Mouse (Mus musculus) liver, adult 2 months (tissue): Measurements from ENCODE around the gene 0610010F05Rik. TPM values are rescaled to one million over a fixed set of nuclear protein-coding genes. Genes with fewer than 3 reads are reported as not detected.

Experiments
- DNase-seq: peaks from one replicate; pipeline ENCODE4 v3.0.0-alpha.2; 2011; ENCODE audit warnings: low read depth, low spot score; ENCODE audit errors: extremely low read depth
- H3K27ac ChIP-seq: fragments of 200-500 bp; replicated peaks from 2 replicates; pipeline ENCODE4 v1.5.1; 2012; ENCODE audit warnings: low read depth, mild to moderate bottlenecking, control low read depth, inconsistent platforms, low read length; ENCODE audit not compliant: insufficient read depth
- H3K27me3 ChIP-seq: fragments of 200-500 bp; 2 replicates; pipeline ENCODE4 v1.6.1; 2012; ENCODE audit warnings: mild to moderate bottlenecking, moderate library complexity, low read length, inconsistent platforms; ENCODE audit not compliant: control insufficient read depth, insufficient read depth
- H3K36me3 ChIP-seq: fragments of 200-500 bp; 2 replicates; pipeline ENCODE4 v1.6.1; 2012; ENCODE audit warnings: low read length, inconsistent platforms; ENCODE audit not compliant: control insufficient read depth, insufficient read depth
- H3K4me1 ChIP-seq: fragments of 200-500 bp; 2 replicates; pipeline ENCODE4 v1.6.1; 2011; ENCODE audit warnings: low read length; ENCODE audit not compliant: control insufficient read depth, insufficient read depth
- H3K4me3 ChIP-seq: fragments of 200-500 bp; 2 replicates; pipeline ENCODE4 v1.5.1; 2011; ENCODE audit warnings: low read depth, mild to moderate bottlenecking, control low read depth, low read length, moderate library complexity; ENCODE audit not compliant: insufficient read depth
- H3K79me2 ChIP-seq: fragments of 200-500 bp; 2 replicates; pipeline ENCODE4 v1.6.1; 2012; ENCODE audit warnings: inconsistent platforms, mild to moderate bottlenecking, low read length, moderate library complexity; ENCODE audit not compliant: control insufficient read depth, insufficient read depth
- H3K9ac ChIP-seq: fragments of 200-500 bp; 2 replicates; pipeline ENCODE4 v1.6.1; 2012; ENCODE audit warnings: low read depth, mild to moderate bottlenecking, control low read depth, inconsistent platforms, low read length
- CTCF ChIP-seq: fragments of 200-500 bp; IDR thresholded peaks from 2 replicates; pipeline ENCODE4 v1.5.1; 2011; ENCODE audit warnings: low read depth, low read length, control low read depth
- POLR2A ChIP-seq: fragments of 200-500 bp; IDR thresholded peaks from 2 replicates; pipeline ENCODE4 v1.6.1; 2011; ENCODE audit warnings: low read length, control low read depth; ENCODE audit not compliant: insufficient read depth; ENCODE audit errors: extremely low read depth
- WGBS: fragments of 180-500 bp; shearing (Covaris S2); methylation state at CpG from one replicate; pipeline ENCODE4 v1.1.7; 2018; 5-methylcytosine and 5-hydroxymethylcytosine counted together
- polyA plus RNA-seq: library from polyadenylated mRNA; depleted of rRNA; stranded (reverse); fragments of >200 nt; gene quantifications from 2 replicates; pipeline ENCODE4 v1.2.3, GENCODE M21; 2012; rRNA removed
- total RNA-seq: library from RNA; depleted of rRNA; stranded (reverse); fragments of >200 nt; gene quantifications from 2 replicates; pipeline ENCODE4 v1.2.3, GENCODE M21; 2014; rRNA removed

Gene 0610010F05Rik
- 12.5 and 13.6 TPM in 2 replicates for total RNA-seq
- 1.3 and 1.7 TPM in 2 replicates for polyA plus RNA-seq

- peak within 1 kb of the TSS; percentile 79 for H3K4me3 ChIP-seq
- no peaks in the 10 kb centered on the region for H3K79me2 ChIP-seq
- no peaks in the 10 kb centered on the region for H3K27me3 ChIP-seq
- peak within 1 kb of the TSS; percentile 89 for H3K9ac ChIP-seq
- H3K27ac ChIP-seq, result peak within 1 kb of the TSS; percentile 85
- H3K36me3 ChIP-seq, result peaks cover 3% of the 10 kb centered on the region
- no peaks in the 10 kb centered on the region for H3K4me1 ChIP-seq
- DNase-seq, result peak; percentile 83
- TF ChIP-seq CTCF (no peak), POLR2A (peak; percentile 78; the same call in 1 of the 2 replicates)
- under 1% methylated on average over 103 of the region's 103 CpGs for WGBS
Measured at GRCm38 (mm10) chr11:23632945-23633878, at the start of gene 0610010F05Rik. Gene 0610010F05Rik (minus strand): TSS chr11:23633639.

GRCm38 (mm10) chr11:23682561-23682960, 49.1 kb upstream of the 0610010F05Rik start:
- Histone ChIP-seq H3K27me3 (no peaks in the 10 kb centered on the region), H3K27ac (no peak overlapping the region), H3K9ac (no peak overlapping the region), H3K4me1 (no peaks in the 10 kb centered on the region), H3K36me3 (peaks cover 22% of the 10 kb centered on the region), H3K4me3 (no peak overlapping the region), H3K79me2 (no peaks in the 10 kb centered on the region; the same call in 1 of the 2 replicates)
- TF ChIP-seq CTCF (no peak), POLR2A (no peak)
- no peak for DNase-seq
- 92% methylated on average over 5 of the region's 5 CpGs for WGBS

GRCm38 (mm10) chr11:23680435-23680950, 47.1 kb upstream of the 0610010F05Rik start:
- no peaks in the 10 kb centered on the region; the same call in 1 of the 2 replicates for H3K79me2 ChIP-seq
- no peaks in the 10 kb centered on the region for H3K27me3 ChIP-seq
- H3K36me3 ChIP-seq, result peaks cover 25% of the 10 kb centered on the region
- H3K4me1 ChIP-seq, result no peaks in the 10 kb centered on the region
- no peak for DNase-seq
- WGBS, result 91% methylated on average over 6 of the region's 6 CpGs
- H3K9ac ChIP-seq, result no peak overlapping the region
- no peak overlapping the region for H3K4me3 ChIP-seq
- no peak overlapping the region for H3K27ac ChIP-seq
- no peak for TF ChIP-seq CTCF
- TF ChIP-seq POLR2A, result no peak

GRCm38 (mm10) chr11:23679044-23679642, 45.7 kb upstream of the 0610010F05Rik start:
- H3K4me1 ChIP-seq, result no peaks in the 10 kb centered on the region
- no peaks in the 10 kb centered on the region; the same call in 1 of the 2 replicates for H3K79me2 ChIP-seq
- H3K36me3 ChIP-seq, result peaks cover 33% of the 10 kb centered on the region
- no peak overlapping the region for H3K9ac ChIP-seq
- TF ChIP-seq CTCF, result peak; percentile 40; the same call in 1 of the 2 replicates
- TF ChIP-seq POLR2A, result no peak
- no peak overlapping the region for H3K4me3 ChIP-seq
- H3K27me3 ChIP-seq, result no peaks in the 10 kb centered on the region
- H3K27ac ChIP-seq, result no peak overlapping the region
- WGBS, result 51% methylated on average over 3 of the region's 3 CpGs
- DNase-seq, result peak; percentile 53

GRCm38 (mm10) chr11:23676100-23676499, 42.7 kb upstream of the 0610010F05Rik start:
- Histone ChIP-seq H3K9ac (no peak overlapping the region), H3K79me2 (no peaks in the 10 kb centered on the region; the same call in 1 of the 2 replicates), H3K27me3 (no peaks in the 10 kb centered on the region), H3K4me3 (no peak overlapping the region), H3K4me1 (no peaks in the 10 kb centered on the region), H3K36me3 (peaks cover 37% of the 10 kb centered on the region), H3K27ac (no peak overlapping the region)
- WGBS, result 92% methylated on average over 5 of the region's 5 CpGs
- TF ChIP-seq CTCF (no peak), POLR2A (no peak)
- no peak for DNase-seq
